Mouse (Mus musculus): ENCODE measurements at regions not wholly inside any gene's neighbourhood (a gene's known extent, or its start where the extent isn't known, plus 50 kb on each side); places are given as distances from the start of the nearest gene placed in this dataset.
A peak's percentile ranks its signal among the peaks of the same experiment; 100 is the strongest.
"Not testable (repeated sequence)": the region's sequence is repeated elsewhere in the genome, so short reads cannot be mapped to it uniquely, and the experiment has no call there.

GRCm38 (mm10) chr3:9067048-9067447 is 542.8 kb downstream of the Zfp704 start:
- DNase-seq (ENCODE audit: low spot score in 2 of 2), result peak; percentile 89 to 95

- DNase-seq (ENCODE audit: low spot score in 2 of 2), result no peak
Observed at GRCm38 (mm10) chr3:9066374-9066773, 543.5 kb downstream of the Zfp704 start.

GRCm38 (mm10) chr3:9065892-9066291 is 544.0 kb downstream of the Zfp704 start:
- no peak for DNase-seq (ENCODE audit: low spot score in 2 of 2)

GRCm38 (mm10) chr3:9064266-9065031 is 545.4 kb downstream of the Zfp704 start:
- peak; percentile 67 to 70 for DNase-seq (ENCODE audit: low spot score in 2 of 2)

GRCm38 (mm10) chr3:9063662-9064061 is 546.2 kb downstream of the Zfp704 start:
- DNase-seq (ENCODE audit: low spot score in 2 of 2), result no peak

- DNase-seq (ENCODE audit: low spot score in 2 of 2), result no peak
Observed at GRCm38 (mm10) chr3:9061396-9061795, 548.5 kb downstream of the Zfp704 start.

- DNase-seq (ENCODE audit: low spot score in 2 of 2), result not testable (repeated sequence)
Observed at GRCm38 (mm10) chr3:9057703-9058102, 552.2 kb downstream of the Zfp704 start.

- no peak for DNase-seq (ENCODE audit: low spot score in 2 of 2)
Observed at GRCm38 (mm10) chr3:9056846-9057245, 553.0 kb downstream of the Zfp704 start.

- DNase-seq (ENCODE audit: low spot score in 2 of 2), result no peak
Observed at GRCm38 (mm10) chr3:9055780-9056179, 554.1 kb downstream of the Zfp704 start.

Measured in left cerebral cortex, adult 18-20 months (tissue).